ENCODE assay signal across 38 mouse cellular contexts in genomic region chr11:42310892-42311291, GRCm38 (mm10). TPM values are rescaled to one million over a fixed set of nuclear protein-coding genes. Genes with fewer than 3 reads are reported as not detected.
DNase-seq lines count a peak whose midpoint lies in the region; ATAC-seq and TF ChIP-seq lines count a peak whose summit lies in the region.
"Had no signal": no experiment of that assay in that cellular context is flagged by ENCODE, and none has a peak within 500 bp of the region (broad histone marks: within the 10 kb centered on the region; RNA-seq: fewer than 3 reads in every experiment).

No protein-coding gene starts in this region.

- DNase-seq in cerebellum, postnatal 4 days (ENCODE audit: low spot score in 2 of 2), result no peak
- DNase-seq in cerebellum, adult 2 months, result peak; percentile 80 to 93
- peak; percentile 89 for DNase-seq in cerebellum, adult 9-11 months
- peak; percentile 68 to 78 for DNase-seq in cerebellum, postnatal 36 days
- DNase-seq in right cerebral cortex, postnatal 4 days, result no peak
- no peak for DNase-seq in embryo, embryonic 9.5 days (ENCODE audit: extremely low spot score)
- no peak for DNase-seq in thymus, adult 2 months
- DNase-seq: adrenal gland, adult 2 months; adrenal gland, postnatal 14 days; embryo, embryonic 11 days; forebrain, postnatal 0 days; gastrocnemius, adult 2 months; gastrocnemius, postnatal 14 days; heart, adult 18-20 months; heart, postnatal 14 days; heart, postnatal 4 days; kidney, adult 18-20 months; kidney, adult 9 months had no signal

- peak; percentile 93 for ATAC-seq in cerebellum, adult (ENCODE audit: insufficient number of reproducible peaks, low FRiP score, low TSS enrichment)
- ATAC-seq: forebrain, embryonic 14.5 days; forebrain, postnatal 0 days; hindbrain, postnatal 0 days; inflammation-experienced regulatory T-cells, adult 6 months; intestine, embryonic 16.5 days; Patski had no signal

- H3K27me3 ChIP-seq in cerebellum, adult 2 months (ENCODE audit: control insufficient read depth, insufficient read depth, low read length), result no peaks in the 10 kb centered on the region
- no peaks in the 10 kb centered on the region for H3K27me3 ChIP-seq in thymus, adult 2 months (ENCODE audit: control insufficient read depth, insufficient read depth, low read length)
- H3K27me3 ChIP-seq: CH12.LX; heart, embryonic 13.5 days; Patski had no signal

- WGBS in cerebellum, adult 2 months, result 6% methylated on average over 1 of the region's 1 CpGs
- whole genome bisulfite sequencing in thymus, adult 2 months, result 59% methylated on average over 1 of the region's 1 CpGs

- TF ChIP-seq POLR2A in cerebellum, adult 2 months (IDR thresholded peaks at IDR 0.05; ENCODE audit: borderline replicate concordance, insufficient read depth, low read length), result peak; percentile 21; the same call in 1 of the 2 replicates
- no peak for TF ChIP-seq POLR2A in thymus, adult 2 months (IDR thresholded peaks at IDR 0.05; ENCODE audit: control insufficient read depth, extremely low read depth, insufficient read depth, low read length, poor library complexity)

- no peak for TF ChIP-seq CTCF in cerebellum, adult 2 months (IDR thresholded peaks at IDR 0.05; ENCODE audit: borderline replicate concordance, insufficient read depth, low read depth, low read length)
- TF ChIP-seq CTCF in thymus, adult 2 months (IDR thresholded peaks at IDR 0.05; ENCODE audit: borderline replicate concordance, control insufficient read depth, extremely low read depth, insufficient read depth, low read length, poor library complexity), result no peak

- no peaks in the 10 kb centered on the region for H3K36me3 ChIP-seq in thymus, adult 2 months (ENCODE audit: control insufficient read depth, insufficient read depth, low read length)
- H3K36me3 ChIP-seq: G1E; heart, embryonic 10.5 days; heart, embryonic 13.5 days had no signal

- H3K27ac ChIP-seq in cerebellum, adult 2 months (ENCODE audit: insufficient read depth, low read length), result peak overlapping the region; percentile 21; the same call in 1 of the 2 replicates
- no peak overlapping the region for H3K27ac ChIP-seq in thymus, adult 2 months (ENCODE audit: control insufficient read depth, insufficient read depth, low read length)
- H3K27ac ChIP-seq: gastrocnemius, adult 2 months; heart, embryonic 10.5 days; heart, embryonic 13.5 days; hindbrain, embryonic 14.5 days; hindbrain, postnatal 0 days had no signal

- H3K4me1 ChIP-seq in cerebellum, adult 2 months (ENCODE audit: control insufficient read depth, insufficient read depth, low read length), result peaks cover 20% of the 10 kb centered on the region; the same call in 1 of the 2 replicates
- H3K4me1 ChIP-seq in thymus, adult 2 months (replicated peaks; ENCODE audit: control insufficient read depth, insufficient read depth, low read length), result no peaks in the 10 kb centered on the region
- H3K4me1 ChIP-seq: heart, embryonic 10.5 days; heart, embryonic 13.5 days had no signal

- no peak overlapping the region for H3K4me3 ChIP-seq in cerebellum, adult 2 months (replicated peaks; ENCODE audit: insufficient read depth, low read depth, low read length)
- H3K4me3 ChIP-seq in thymus, adult 2 months (ENCODE audit: control insufficient read depth, insufficient read depth, low read length), result no peak overlapping the region
- H3K4me3 ChIP-seq: gastrocnemius, adult 2 months; heart, embryonic 10.5 days; heart, embryonic 13.5 days had no signal

RNA-seq across cellular contexts. Expression of gene Gabra6, which starts 10.0 kb away (rescaled TPM):
- 425 and 513 TPM in 2 replicates for polyA plus RNA-seq in cerebellum, adult 2 months (2012; rRNA removed)
- polyA plus RNA-seq in thymus, adult 2 months (2012; rRNA removed), result not detected in 2 replicates
- polyA plus RNA-seq: adrenal gland, adult 2 months; brain, embryonic 14.5 days; cortical plate, adult 2 months; embryonic facial prominence, embryonic 11.5 days; embryonic facial prominence, embryonic 14.5 days; forebrain, embryonic 11.5 days; forebrain, embryonic 14.5 days; frontal cortex, adult 2 months; G1E; gonadal fat pad, adult 2 months; heart, embryonic 10.5 days; heart, embryonic 13.5 days; heart, embryonic 16.5 days; hindbrain, embryonic 11.5 days; hindbrain, embryonic 14.5 days; hindbrain, postnatal 0 days; inflammation-experienced regulatory T-cells, adult 6 months; intestine, embryonic 16.5 days; Patski had no signal

Comparison
In these comparisons a context has a peak if more than half of its experiments do, and no peak if none do; other contexts are left out.
1. DNase-seq: peak in cerebellum, adult 2 months (2 of 2), cerebellum, adult 9-11 months (single experiment) and cerebellum, postnatal 36 days (2 of 2); none in cerebellum, postnatal 4 days (0 of 2), right cerebral cortex, postnatal 4 days (single experiment), embryo, embryonic 9.5 days (single experiment) and thymus, adult 2 months (single experiment).
2. RNA of gene Gabra6, which starts 10.0 kb away (polyA plus RNA-seq): 425 to 513 TPM in cerebellum, adult 2 months; not detected in thymus, adult 2 months; every median in the first group is over 100 times any median in the second.